Mouse (Mus musculus): ENCODE results near the gene Cit. TPM values are rescaled to one million over a fixed set of nuclear protein-coding genes. Genes with fewer than 3 reads are reported as not detected.
"Not testable (repeated sequence)": the region's sequence is repeated elsewhere in the genome, so short reads cannot be mapped to it uniquely, and the experiment has no call there.

Cit gene
- polyA plus RNA-seq, 1 experiment from 2014 or later: 4.8 TPM

DNA sequence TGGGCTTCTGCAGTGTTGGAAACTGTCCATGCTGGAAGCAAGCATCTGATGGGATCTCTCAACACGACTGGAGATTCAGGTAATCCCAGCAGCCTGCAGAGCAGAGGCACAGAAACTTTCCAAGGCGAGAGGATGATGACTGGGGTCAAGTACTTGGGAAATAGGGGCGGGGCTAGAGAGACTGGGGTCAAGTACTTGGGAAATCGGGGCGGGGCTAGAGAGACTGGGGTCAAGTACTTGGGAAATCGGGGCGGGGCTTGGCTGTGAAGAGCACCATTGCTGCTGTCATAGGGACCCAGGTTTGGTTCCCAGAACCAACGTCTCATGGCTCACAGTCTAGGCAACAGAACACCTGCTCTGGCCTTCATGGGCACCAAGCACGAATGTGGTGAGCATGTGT, 25.1 kb upstream of the Cit start:
- no peaks in the 10 kb centered on the region for H3K36me3 ChIP-seq (ENCODE audit: insufficient read depth, low read length)
- no peak for TF ChIP-seq EP300 (IDR thresholded peaks at IDR 0.05)
- no peak for TF ChIP-seq CTCF (IDR thresholded peaks at IDR 0.05)
- ATAC-seq: no peak
- no peak overlapping the region for H3K9ac ChIP-seq (replicated peaks; ENCODE audit: low read depth)
- H3K27ac ChIP-seq (ENCODE audit: low read length): no peak overlapping the region
- H3K27me3 ChIP-seq (replicated peaks; ENCODE audit: insufficient read depth, low read length): no peaks in the 10 kb centered on the region
- H3K4me3 ChIP-seq (ENCODE audit: low read depth, low read length): no peak overlapping the region
- H3K9me3 ChIP-seq (ENCODE audit: low read length): no peaks in the 10 kb centered on the region
- H3K4me2 ChIP-seq (replicated peaks; ENCODE audit: low read depth, low read length): no peak overlapping the region
- no peak for DNase-seq (ENCODE audit: low spot score)
- no peaks in the 10 kb centered on the region for H3K4me1 ChIP-seq (ENCODE audit: insufficient read depth, low read depth, low read length)
- 67% methylated on average over 9 of the region's 9 CpGs for WGBS

DNA sequence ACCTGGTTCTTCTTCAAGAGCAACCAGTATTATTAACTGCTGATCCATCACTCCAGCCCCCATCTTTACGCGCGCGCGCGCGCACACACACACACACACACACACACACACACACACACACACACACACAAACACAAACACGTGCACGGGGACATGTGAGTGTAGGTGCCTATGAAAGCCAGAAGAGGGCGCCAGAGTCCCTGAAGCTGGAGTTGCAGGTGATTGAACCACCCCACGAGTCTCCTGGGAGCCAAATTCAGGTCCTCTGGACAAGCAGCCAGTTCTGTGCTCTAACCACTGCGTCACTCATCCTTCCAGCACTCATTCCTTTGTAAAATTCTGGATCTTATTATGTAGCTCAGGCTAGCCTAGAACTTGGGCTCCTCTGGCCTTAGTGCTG, 23.9 kb upstream of the Cit start:
- no peak for DNase-seq (ENCODE audit: low spot score)
- Histone ChIP-seq H3K4me2 (replicated peaks; ENCODE audit: low read depth, low read length) (no peak overlapping the region), H3K27ac (ENCODE audit: low read length) (no peak overlapping the region), H3K36me3 (ENCODE audit: insufficient read depth, low read length) (no peaks in the 10 kb centered on the region), H3K4me1 (ENCODE audit: insufficient read depth, low read depth, low read length) (no peaks in the 10 kb centered on the region), H3K4me3 (ENCODE audit: low read depth, low read length) (no peak overlapping the region), H3K9me3 (ENCODE audit: low read length) (no peaks in the 10 kb centered on the region), H3K9ac (replicated peaks; ENCODE audit: low read depth) (no peak overlapping the region), H3K27me3 (replicated peaks; ENCODE audit: insufficient read depth, low read length) (no peaks in the 10 kb centered on the region)
- ATAC-seq: no peak
- TF ChIP-seq CTCF (IDR thresholded peaks at IDR 0.05) (peak; percentile 22), EP300 (IDR thresholded peaks at IDR 0.05) (no peak)
- 89% methylated on average over 12 of the region's 12 CpGs for WGBS

DNA sequence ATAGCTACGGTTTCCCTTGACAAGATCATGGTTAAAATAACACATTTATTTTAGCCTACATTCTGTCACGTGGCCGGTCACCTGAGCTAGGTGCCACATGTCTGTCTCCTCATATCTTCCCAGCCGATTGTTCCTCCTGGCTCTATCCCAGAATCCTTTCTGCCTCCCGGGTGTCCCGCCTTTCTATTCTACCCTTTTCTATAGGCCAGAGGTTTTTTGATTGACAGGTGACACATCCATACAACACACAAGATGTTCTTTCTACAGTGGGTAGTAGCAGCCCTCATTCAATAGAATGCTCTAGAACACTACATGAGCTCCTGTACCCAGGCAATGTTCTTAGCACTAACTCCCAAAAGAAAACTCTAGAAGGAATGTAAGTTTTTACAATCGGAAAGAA, 23.2 kb upstream of the Cit start:
- WGBS: 88% methylated on average over 7 of the region's 7 CpGs
- no peaks in the 10 kb centered on the region for H3K9me3 ChIP-seq (ENCODE audit: low read length)
- H3K27ac ChIP-seq (ENCODE audit: low read length): no peak overlapping the region
- no peak overlapping the region for H3K9ac ChIP-seq (replicated peaks; ENCODE audit: low read depth)
- H3K4me2 ChIP-seq (replicated peaks; ENCODE audit: low read depth, low read length): no peak overlapping the region
- H3K4me1 ChIP-seq (ENCODE audit: insufficient read depth, low read depth, low read length): no peaks in the 10 kb centered on the region
- ATAC-seq: no peak
- H3K27me3 ChIP-seq (replicated peaks; ENCODE audit: insufficient read depth, low read length): no peaks in the 10 kb centered on the region
- H3K36me3 ChIP-seq (ENCODE audit: insufficient read depth, low read length): no peaks in the 10 kb centered on the region
- no peak overlapping the region for H3K4me3 ChIP-seq (ENCODE audit: low read depth, low read length)
- TF ChIP-seq EP300 (IDR thresholded peaks at IDR 0.05): no peak
- TF ChIP-seq CTCF (IDR thresholded peaks at IDR 0.05): no peak
- no peak for DNase-seq (ENCODE audit: low spot score)

DNA sequence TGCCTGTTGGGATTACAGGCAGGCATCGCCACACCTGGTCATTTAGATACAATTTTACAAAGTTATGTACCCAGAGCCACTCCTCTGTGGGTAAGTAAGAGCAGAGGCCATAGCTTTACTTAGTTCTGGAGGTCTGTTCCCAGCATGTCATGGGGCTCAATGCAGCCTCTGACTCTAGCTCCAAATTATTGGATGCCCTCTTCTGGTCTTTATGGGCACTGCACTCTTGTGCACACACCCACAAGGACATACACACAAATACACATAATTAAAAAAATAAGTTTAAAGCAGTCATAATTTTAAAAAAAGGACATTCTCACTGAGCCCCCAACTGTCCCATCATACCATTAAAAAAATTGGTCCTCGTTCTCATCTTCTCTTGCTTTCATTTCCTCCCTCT, 12.3 kb upstream of the Cit start:
- Histone ChIP-seq H3K9me3 (ENCODE audit: low read length) (no peaks in the 10 kb centered on the region), H3K27ac (ENCODE audit: low read length) (no peak overlapping the region), H3K9ac (replicated peaks; ENCODE audit: low read depth) (no peak overlapping the region), H3K27me3 (replicated peaks; ENCODE audit: insufficient read depth, low read length) (no peaks in the 10 kb centered on the region), H3K4me1 (ENCODE audit: insufficient read depth, low read depth, low read length) (no peaks in the 10 kb centered on the region), H3K4me3 (ENCODE audit: low read depth, low read length) (no peak overlapping the region), H3K4me2 (replicated peaks; ENCODE audit: low read depth, low read length) (no peak overlapping the region), H3K36me3 (ENCODE audit: insufficient read depth, low read length) (no peaks in the 10 kb centered on the region)
- no peak for DNase-seq (ENCODE audit: low spot score)
- ATAC-seq: no peak
- no peak for TF ChIP-seq EP300 (IDR thresholded peaks at IDR 0.05)
- TF ChIP-seq CTCF (IDR thresholded peaks at IDR 0.05): no peak
- WGBS: 96% methylated on average over 2 of the region's 2 CpGs

DNA sequence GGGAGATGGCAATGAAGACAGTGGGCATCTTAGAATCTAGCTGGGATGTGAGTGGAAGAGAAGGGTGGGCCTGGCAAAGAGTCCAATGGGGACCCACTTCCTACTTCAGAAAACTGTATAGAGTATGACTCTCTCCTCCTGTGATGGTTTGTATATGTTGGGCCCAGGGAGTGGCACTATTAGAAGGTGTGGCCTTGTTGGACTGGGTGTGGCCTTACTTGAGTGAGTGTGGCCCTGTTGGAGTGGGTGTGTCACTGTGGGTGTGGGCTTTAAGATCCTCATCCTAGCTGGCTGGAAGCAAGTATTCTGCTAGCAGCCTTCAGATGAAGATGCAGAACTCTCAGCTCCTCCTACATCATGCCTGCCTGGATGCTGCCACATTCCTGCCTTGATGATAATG, 11.3 kb upstream of the Cit start:
- H3K9ac ChIP-seq (replicated peaks; ENCODE audit: low read depth); H3K27ac ChIP-seq (ENCODE audit: low read length); DNase-seq (ENCODE audit: low spot score); H3K4me3 ChIP-seq (ENCODE audit: low read depth, low read length); H3K4me1 ChIP-seq (ENCODE audit: insufficient read depth, low read depth, low read length); ATAC-seq; H3K4me2 ChIP-seq (replicated peaks; ENCODE audit: low read depth, low read length); H3K9me3 ChIP-seq (ENCODE audit: low read length); H3K27me3 ChIP-seq (replicated peaks; ENCODE audit: insufficient read depth, low read length); H3K36me3 ChIP-seq (ENCODE audit: insufficient read depth, low read length): not testable (repeated sequence)

DNA sequence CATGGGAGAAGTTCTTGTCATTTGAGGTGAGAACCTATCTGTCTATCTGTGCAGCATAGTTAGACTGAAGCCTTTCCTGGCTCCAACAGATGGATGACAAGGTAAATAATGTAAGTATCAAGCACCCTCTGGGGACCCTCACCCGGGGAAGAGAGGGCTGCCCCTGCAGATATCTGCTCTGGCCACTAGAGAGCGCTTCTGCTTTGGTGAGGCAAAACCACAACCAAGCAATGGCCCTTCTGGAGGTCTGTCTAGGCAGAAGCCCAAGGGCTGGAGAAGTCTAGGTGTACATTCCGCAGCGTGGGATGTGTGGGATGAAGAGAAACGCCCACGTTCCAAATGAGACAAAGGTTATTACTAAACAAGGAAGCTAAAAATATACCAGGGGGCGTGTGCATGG, 9.8 kb upstream of the Cit start:
- no peaks in the 10 kb centered on the region for H3K4me1 ChIP-seq (ENCODE audit: insufficient read depth, low read depth, low read length)
- 51% methylated on average over 7 of the region's 7 CpGs for WGBS
- no peaks in the 10 kb centered on the region for H3K36me3 ChIP-seq (ENCODE audit: insufficient read depth, low read length)
- no peak overlapping the region for H3K9ac ChIP-seq (replicated peaks; ENCODE audit: low read depth)
- H3K4me3 ChIP-seq (ENCODE audit: low read depth, low read length): no peak overlapping the region
- DNase-seq (ENCODE audit: low spot score): peak; percentile 24
- no peak overlapping the region for H3K27ac ChIP-seq (ENCODE audit: low read length)
- H3K27me3 ChIP-seq (replicated peaks; ENCODE audit: insufficient read depth, low read length): no peaks in the 10 kb centered on the region
- no peak overlapping the region for H3K4me2 ChIP-seq (replicated peaks; ENCODE audit: low read depth, low read length)
- no peak for ATAC-seq
- no peaks in the 10 kb centered on the region for H3K9me3 ChIP-seq (ENCODE audit: low read length)
- TF ChIP-seq CTCF (IDR thresholded peaks at IDR 0.05) (peak; percentile 58), EP300 (IDR thresholded peaks at IDR 0.05) (no peak)

DNA sequence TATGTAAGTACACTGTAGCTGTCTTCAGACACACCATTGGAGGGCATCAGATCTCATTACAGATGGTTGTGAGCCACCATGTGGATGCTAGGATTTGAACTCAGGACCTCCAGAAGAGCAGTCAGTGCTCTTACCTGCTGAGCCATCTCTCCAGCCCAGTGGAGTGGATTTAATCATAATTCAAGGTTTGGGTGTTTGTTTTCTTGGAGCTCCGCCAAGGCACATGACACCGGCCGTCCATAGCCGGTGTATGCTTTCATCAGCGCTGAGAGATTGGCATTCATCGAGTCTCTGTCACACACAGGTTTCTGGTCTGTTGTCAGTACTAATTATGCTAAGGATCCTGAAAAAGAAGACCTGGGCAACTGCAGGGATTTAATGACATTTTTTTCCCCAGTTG, 7.0 kb upstream of the Cit start:
- no peak for TF ChIP-seq EP300 (IDR thresholded peaks at IDR 0.05)
- no peak for TF ChIP-seq CTCF (IDR thresholded peaks at IDR 0.05)
- WGBS: 43% methylated on average over 6 of the region's 6 CpGs
- H3K9ac ChIP-seq (replicated peaks; ENCODE audit: low read depth): no peak overlapping the region
- no peaks in the 10 kb centered on the region for H3K36me3 ChIP-seq (ENCODE audit: insufficient read depth, low read length)
- no peaks in the 10 kb centered on the region for H3K9me3 ChIP-seq (ENCODE audit: low read length)
- no peak for DNase-seq (ENCODE audit: low spot score)
- no peak overlapping the region for H3K4me3 ChIP-seq (ENCODE audit: low read depth, low read length)
- no peak overlapping the region for H3K27ac ChIP-seq (ENCODE audit: low read length)
- no peaks in the 10 kb centered on the region for H3K27me3 ChIP-seq (replicated peaks; ENCODE audit: insufficient read depth, low read length)
- no peak overlapping the region for H3K4me2 ChIP-seq (replicated peaks; ENCODE audit: low read depth, low read length)
- H3K4me1 ChIP-seq (ENCODE audit: insufficient read depth, low read depth, low read length): no peaks in the 10 kb centered on the region
- ATAC-seq: no peak
